Mouse (Mus musculus) neural tube, embryonic 15.5 days (tissue): ENCODE data around the gene Tcl1b4. TPM values are rescaled to one million over a fixed set of nuclear protein-coding genes. Genes with fewer than 3 reads are reported as not detected.

Experiments
- ATAC-seq: fragments of 200-750 bp; cut with Nextera tagmentation; 2 replicates; pipeline ENCODE4 v1.8.0; 2017; ENCODE audit warnings: mild to moderate bottlenecking, moderate TSS enrichment, moderate library complexity; ENCODE audit not compliant: low FRiP score
- H3K27ac ChIP-seq: fragments of 300-500 bp; sonication (generic); replicated peaks from 2 replicates; pipeline ENCODE4 v1.5.1; 2015; ENCODE audit warnings: mild to moderate bottlenecking, inconsistent platforms
- H3K27me3 ChIP-seq: fragments of 300-500 bp; sonication (generic); replicated peaks from 2 replicates; pipeline ENCODE4 v1.6.1; 2015; ENCODE audit warnings: inconsistent platforms
- H3K36me3 ChIP-seq: fragments of 300-500 bp; sonication (generic); 2 replicates; pipeline ENCODE4 v1.6.1; 2015; ENCODE audit warnings: inconsistent platforms
- H3K4me1 ChIP-seq: fragments of 300-500 bp; sonication (generic); 2 replicates; pipeline ENCODE4 v1.6.1; 2015; ENCODE audit warnings: inconsistent platforms
- H3K4me2 ChIP-seq: fragments of 300-500 bp; sonication (generic); 2 replicates; pipeline ENCODE4 v1.6.1; 2015; ENCODE audit warnings: inconsistent platforms, mild to moderate bottlenecking, moderate library complexity
- H3K4me3 ChIP-seq: fragments of 300-500 bp; sonication (generic); replicated peaks from 2 replicates; pipeline ENCODE4 v1.5.1; 2015; ENCODE audit warnings: mild to moderate bottlenecking, inconsistent platforms
- H3K9ac ChIP-seq: fragments of 300-500 bp; sonication (generic); replicated peaks from 2 replicates; pipeline ENCODE4 v1.6.1; 2015; ENCODE audit warnings: mild to moderate bottlenecking, inconsistent platforms
- H3K9me3 ChIP-seq: fragments of 300-500 bp; sonication (generic); replicated peaks from 2 replicates; pipeline ENCODE4 v1.6.1; 2016; ENCODE audit warnings: inconsistent platforms
- WGBS: fragments of 180-500 bp; shearing (Covaris S2); methylation state at CpG from one replicate; pipeline ENCODE4 v1.1.7; 2015; ENCODE audit warnings: mixed read lengths; 5-methylcytosine and 5-hydroxymethylcytosine counted together
- polyA plus RNA-seq: library from polyadenylated mRNA; unstranded; fragments of >200 nt; fragmentation: Nextera tagmentation; extraction: Ambion mirVana; gene quantifications from 2 replicates; pipeline ENCODE4 v1.2.1, GENCODE M21; 2015

Gene Tcl1b4
- polyA plus RNA-seq, 1 experiment from 2014 or later, result not detected

DNA sequence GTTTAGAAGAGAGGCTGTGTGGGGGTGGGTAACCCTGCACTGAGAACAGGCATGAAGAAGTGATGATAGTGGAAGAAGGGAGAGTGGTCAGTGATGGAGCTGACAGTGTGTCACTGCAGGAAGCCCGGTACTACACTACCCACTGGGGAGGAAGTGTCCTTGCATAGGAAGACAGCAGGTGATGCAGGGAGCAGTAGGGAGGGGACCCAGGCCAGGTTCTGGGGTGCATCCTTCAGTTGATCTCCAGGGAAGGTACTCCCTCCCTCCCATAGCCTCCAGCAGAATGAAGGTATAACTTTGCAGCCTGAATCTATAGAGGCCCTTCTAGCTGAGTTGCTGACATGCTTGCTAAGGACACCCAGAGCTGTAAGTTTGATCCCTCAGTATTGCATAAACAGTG is 5.3 kb downstream of the Tcl1b4 start:
- 78% methylated on average over 1 of the region's 1 CpGs for WGBS
- Histone ChIP-seq H3K27me3 (no peaks in the 10 kb centered on the region), H3K27ac (no peak overlapping the region), H3K4me3 (no peak overlapping the region), H3K4me2 (no peak overlapping the region), H3K9ac (no peak overlapping the region), H3K4me1 (no peaks in the 10 kb centered on the region), H3K9me3 (no peaks in the 10 kb centered on the region), H3K36me3 (no peaks in the 10 kb centered on the region)
- no peak for ATAC-seq

DNA sequence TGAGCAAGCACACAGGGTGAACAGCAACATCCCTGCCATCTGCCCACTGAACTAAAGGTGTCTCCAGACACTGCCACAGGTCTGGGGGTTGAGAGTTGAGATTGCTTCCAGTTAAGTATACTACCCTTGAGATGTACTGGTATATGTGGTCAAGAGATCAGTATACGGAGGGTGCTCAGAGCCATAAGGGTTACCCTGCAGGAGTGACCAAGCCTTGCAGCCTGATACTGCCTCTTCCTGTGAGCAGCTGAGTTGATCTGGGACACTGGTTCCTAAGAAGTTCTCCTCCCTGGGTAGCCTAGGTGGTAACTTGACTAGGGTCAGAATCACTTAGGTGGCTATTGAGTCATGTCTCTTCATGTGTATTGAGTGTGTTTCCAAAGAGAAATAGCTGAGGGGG is 6.7 kb downstream of the Tcl1b4 start:
- no peak for ATAC-seq
- no peak overlapping the region for H3K9ac ChIP-seq
- no peaks in the 10 kb centered on the region for H3K9me3 ChIP-seq
- no peaks in the 10 kb centered on the region for H3K36me3 ChIP-seq
- H3K27ac ChIP-seq, result no peak overlapping the region
- WGBS, result 94% methylated on average over 1 of the region's 1 CpGs
- H3K4me1 ChIP-seq, result no peaks in the 10 kb centered on the region
- no peak overlapping the region for H3K4me3 ChIP-seq
- no peaks in the 10 kb centered on the region for H3K27me3 ChIP-seq
- no peak overlapping the region for H3K4me2 ChIP-seq

DNA sequence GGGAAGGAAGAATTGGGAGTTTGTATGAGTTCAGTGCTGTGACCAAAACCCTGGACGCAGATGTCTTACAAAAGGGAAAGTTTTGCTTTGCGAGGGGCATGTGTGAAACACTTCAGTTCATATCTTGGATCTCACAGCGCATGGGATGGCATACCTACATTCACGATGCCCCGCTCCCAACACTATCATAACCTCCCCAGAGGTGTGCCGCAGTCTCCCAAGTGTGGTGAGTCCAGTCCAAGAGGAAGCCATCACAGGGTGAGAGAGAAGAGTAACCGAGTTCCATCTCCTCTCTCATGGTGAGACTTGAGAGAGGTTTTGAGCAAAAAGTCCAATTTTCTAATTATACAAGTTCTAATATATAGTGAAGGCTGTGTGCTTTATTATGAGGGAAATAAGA is 7.5 kb downstream of the Tcl1b4 start:
- no peaks in the 10 kb centered on the region for H3K9me3 ChIP-seq
- H3K9ac ChIP-seq, result no peak overlapping the region
- no peaks in the 10 kb centered on the region for H3K4me1 ChIP-seq
- no peaks in the 10 kb centered on the region for H3K27me3 ChIP-seq
- no peak overlapping the region for H3K27ac ChIP-seq
- H3K4me2 ChIP-seq, result no peak overlapping the region
- WGBS, result 97% methylated on average over 7 of the region's 7 CpGs
- H3K36me3 ChIP-seq, result no peaks in the 10 kb centered on the region
- no peak overlapping the region for H3K4me3 ChIP-seq
- ATAC-seq, result no peak

DNA sequence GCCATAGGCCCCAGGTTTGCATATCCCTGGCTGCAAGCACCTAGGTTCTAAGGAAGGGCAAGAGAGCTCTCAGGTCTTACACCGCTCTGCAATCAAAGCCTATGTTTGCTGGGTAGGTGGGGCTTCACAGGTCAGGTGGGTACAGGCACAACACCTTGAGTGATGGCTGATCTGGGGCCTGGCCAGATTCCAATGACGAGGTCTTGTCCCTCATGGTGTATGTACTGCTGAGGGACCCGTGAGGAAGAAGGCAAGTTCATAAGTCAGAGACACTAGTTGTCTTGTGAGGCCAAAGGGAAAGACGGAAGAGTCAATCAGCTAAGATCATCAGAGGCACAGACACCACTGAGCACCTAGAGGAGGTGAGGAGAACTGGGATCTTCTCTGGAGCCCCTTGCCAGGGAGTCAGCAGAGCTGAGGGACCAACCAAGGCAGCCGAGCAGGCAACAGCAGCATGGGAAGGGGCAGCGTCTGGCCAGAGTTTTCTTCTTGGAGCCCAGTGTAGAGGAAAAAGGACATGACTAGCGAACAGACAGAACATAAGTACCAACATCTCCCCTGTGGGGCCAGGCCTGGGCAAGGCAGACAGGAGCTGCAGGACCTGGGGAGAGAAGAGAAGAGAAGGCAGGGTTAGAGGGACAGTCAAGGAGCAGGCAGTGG is 15.5 kb downstream of the Tcl1b4 start:
- no peak for ATAC-seq
- no peaks in the 10 kb centered on the region for H3K9me3 ChIP-seq
- no peak overlapping the region for H3K9ac ChIP-seq
- no peak overlapping the region for H3K4me3 ChIP-seq
- H3K27ac ChIP-seq, result no peak overlapping the region
- no peaks in the 10 kb centered on the region for H3K4me1 ChIP-seq
- H3K27me3 ChIP-seq, result no peaks in the 10 kb centered on the region
- no peak overlapping the region for H3K4me2 ChIP-seq
- no peaks in the 10 kb centered on the region for H3K36me3 ChIP-seq
- WGBS, result 93% methylated on average over 7 of the region's 7 CpGs

DNA sequence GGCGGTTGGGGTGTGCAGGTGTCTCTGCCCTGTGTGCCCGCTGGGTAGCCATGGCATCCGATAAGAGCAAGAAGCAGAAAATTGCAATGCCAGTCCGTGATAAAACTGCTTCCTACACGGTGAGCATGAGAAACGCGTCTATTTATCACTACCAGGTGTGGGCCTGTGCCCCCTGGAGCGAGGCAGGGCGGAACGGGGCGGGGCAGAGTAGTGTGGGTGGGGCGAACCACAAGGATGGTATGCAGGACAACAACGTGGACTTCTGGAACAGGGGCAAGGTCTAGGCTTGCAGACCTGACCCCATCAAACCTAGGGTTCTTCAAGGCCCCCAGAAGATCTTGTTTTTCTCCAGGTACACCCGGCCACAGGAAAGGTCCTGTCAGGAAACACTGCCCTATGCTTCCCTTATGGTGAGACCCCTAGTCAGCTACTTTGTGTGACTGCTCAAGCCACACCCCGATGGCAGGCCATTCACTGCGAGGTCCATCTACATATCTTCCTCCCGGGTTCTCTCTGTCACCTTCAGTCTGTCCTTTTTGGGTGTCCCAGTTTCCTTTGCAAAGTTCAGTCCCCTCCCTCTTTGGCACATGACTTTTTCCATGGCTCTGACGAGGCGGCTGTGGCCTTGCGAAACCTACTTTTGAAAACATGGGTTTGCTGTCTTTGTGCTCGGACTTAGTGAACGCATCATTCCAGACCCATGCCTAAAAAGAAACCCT is 21.0 kb downstream of the Tcl1b4 start, which contains the start of gene Tcl1:
Gene Tcl1 (minus strand): TSS at position 193 of the 719 bp plus-strand sequence.
- no peak for ATAC-seq

DNA sequence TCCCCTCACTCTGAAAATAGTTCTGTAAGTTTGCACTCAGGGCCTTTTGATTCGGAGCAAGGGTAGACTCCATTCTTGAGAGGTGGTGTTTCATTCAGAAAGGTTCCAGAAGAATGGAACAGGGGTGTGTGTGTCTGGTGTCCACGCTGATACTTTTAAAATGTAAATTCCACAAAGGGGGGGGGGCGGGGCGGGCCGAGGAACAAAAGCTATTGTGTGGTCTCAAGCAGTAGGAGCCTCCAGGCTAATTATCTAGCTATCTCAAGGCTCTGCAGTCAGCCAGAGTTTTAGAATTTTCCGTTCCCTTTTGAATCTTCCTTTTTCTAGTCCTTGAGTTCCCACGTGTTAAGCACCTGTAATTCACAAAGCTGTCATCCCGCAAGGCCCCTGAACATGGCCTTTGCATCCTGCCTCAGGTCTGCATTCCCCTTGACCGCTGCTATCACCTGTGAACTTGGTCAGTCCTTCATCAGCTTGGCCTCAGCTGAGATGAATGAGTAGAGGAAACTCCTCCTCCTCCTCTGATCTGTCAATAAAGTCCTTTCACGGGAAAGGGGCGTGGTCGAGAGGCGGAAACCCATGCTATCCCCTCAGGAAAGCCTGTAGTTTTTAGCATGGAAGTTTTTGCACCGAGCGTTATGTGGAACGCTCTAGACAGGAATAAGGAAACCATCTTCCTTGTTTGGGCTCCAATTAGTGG is 23.0 kb downstream of the Tcl1b4 start:
- Histone ChIP-seq H3K9me3 (no peaks in the 10 kb centered on the region), H3K27ac (no peak overlapping the region), H3K4me1 (no peaks in the 10 kb centered on the region), H3K4me2 (no peak overlapping the region), H3K4me3 (no peak overlapping the region), H3K27me3 (no peaks in the 10 kb centered on the region), H3K36me3 (no peaks in the 10 kb centered on the region), H3K9ac (no peak overlapping the region)
- ATAC-seq, result no peak
- 41% methylated on average over 16 of the region's 16 CpGs for WGBS

More for the DNA sequence above, 21.0 kb downstream of the Tcl1b4 start, which contains the start of gene Tcl1:
- Histone ChIP-seq H3K4me1 (no peaks in the 10 kb centered on the region), H3K9me3 (no peaks in the 10 kb centered on the region), H3K9ac (no peak within 1 kb of the TSS), H3K27me3 (no peaks in the 10 kb centered on the region), H3K4me2 (no peak within 1 kb of the TSS), H3K27ac (no peak within 1 kb of the TSS), H3K36me3 (no peaks in the 10 kb centered on the region), H3K4me3 (no peak within 1 kb of the TSS)
- WGBS, result 94% methylated on average over 22 of the region's 22 CpGs

DNA sequence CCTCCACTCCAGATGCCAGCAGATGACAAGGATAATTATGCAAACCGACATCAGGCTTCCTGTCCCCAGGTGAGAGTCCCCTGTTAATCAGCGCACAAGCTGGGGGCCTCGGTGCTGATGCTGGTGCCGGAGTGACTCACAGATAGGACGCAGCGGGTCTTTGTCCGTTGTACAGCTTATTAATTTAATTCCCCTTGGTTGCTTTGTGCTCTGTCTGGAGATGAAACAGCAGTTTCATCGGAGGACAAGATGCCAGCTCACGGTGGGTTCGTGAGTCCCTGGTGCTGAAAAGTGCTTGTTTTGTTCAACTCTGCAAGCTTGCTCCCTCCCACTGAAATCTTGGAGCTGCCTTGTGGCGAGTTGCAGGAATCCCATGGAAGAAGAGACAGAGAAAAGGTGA is 32.6 kb downstream of the Tcl1b4 start:
- Histone ChIP-seq H3K27me3 (no peaks in the 10 kb centered on the region), H3K4me2 (no peak overlapping the region), H3K4me3 (no peak overlapping the region), H3K9me3 (no peaks in the 10 kb centered on the region), H3K4me1 (0 out of 2 replicates have a peak, but pooled peaks cover 3% of the 10 kb centered on the region), H3K27ac (no peak overlapping the region), H3K36me3 (no peaks in the 10 kb centered on the region), H3K9ac (no peak overlapping the region)
- WGBS, result 56% methylated on average over 11 of the region's 11 CpGs
- no peak for ATAC-seq

DNA sequence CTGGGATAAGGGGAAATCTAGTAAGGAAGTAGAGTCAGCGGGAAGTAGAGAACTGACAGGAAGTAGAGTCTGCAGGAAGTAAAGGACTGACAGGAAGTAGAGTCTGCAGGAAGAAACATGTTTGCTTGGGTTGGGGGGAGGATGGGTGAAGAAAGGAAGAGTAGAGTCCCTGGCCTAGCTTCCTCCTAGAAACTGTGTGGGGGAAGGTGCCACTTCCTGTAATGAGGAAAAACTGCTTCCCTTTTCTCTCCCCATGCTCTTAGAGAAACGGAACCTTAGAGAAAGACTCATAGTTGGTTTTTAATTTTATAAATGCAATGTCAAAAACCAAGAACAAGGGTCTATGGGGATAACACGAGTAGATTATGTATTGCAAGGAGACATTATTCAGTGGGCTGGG is 33.3 kb downstream of the Tcl1b4 start:
- Histone ChIP-seq H3K27ac (no peak overlapping the region), H3K9ac (no peak overlapping the region), H3K4me1 (0 out of 2 replicates have a peak, but pooled peaks cover 3% of the 10 kb centered on the region), H3K36me3 (no peaks in the 10 kb centered on the region), H3K4me2 (no peak overlapping the region), H3K9me3 (no peaks in the 10 kb centered on the region), H3K4me3 (no peak overlapping the region), H3K27me3 (no peaks in the 10 kb centered on the region)
- 84% methylated on average over 3 of the region's 3 CpGs for WGBS
- no peak for ATAC-seq

DNA sequence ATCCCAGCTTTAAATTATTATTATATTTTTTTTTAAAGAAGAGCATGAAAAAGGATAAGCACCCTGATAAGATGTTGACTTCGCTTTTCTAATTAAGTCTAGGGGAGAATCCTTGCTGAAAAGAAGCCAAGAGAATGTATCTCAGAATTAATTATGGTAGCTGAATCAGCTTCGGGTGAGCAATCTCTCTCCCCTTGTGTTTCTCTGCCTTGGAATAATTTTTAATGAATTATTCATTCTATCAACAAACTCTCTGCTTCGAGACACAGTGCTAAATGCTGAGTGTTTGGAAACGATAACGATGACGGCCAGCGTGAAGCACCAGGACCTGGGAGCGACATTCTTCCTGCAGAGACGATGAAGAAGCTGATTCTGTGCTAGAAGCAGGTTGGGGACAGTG is 37.3 kb downstream of the Tcl1b4 start:
- Histone ChIP-seq H3K9ac (no peak overlapping the region), H3K36me3 (no peaks in the 10 kb centered on the region), H3K27me3 (no peaks in the 10 kb centered on the region), H3K27ac (no peak overlapping the region; the same call in 1 of the 2 replicates), H3K4me1 (0 out of 2 replicates have a peak, but pooled peaks cover 3% of the 10 kb centered on the region), H3K9me3 (no peaks in the 10 kb centered on the region), H3K4me2 (no peak overlapping the region), H3K4me3 (no peak overlapping the region)
- 54% methylated on average over 9 of the region's 9 CpGs for whole genome bisulfite sequencing
- no peak for ATAC-seq

DNA sequence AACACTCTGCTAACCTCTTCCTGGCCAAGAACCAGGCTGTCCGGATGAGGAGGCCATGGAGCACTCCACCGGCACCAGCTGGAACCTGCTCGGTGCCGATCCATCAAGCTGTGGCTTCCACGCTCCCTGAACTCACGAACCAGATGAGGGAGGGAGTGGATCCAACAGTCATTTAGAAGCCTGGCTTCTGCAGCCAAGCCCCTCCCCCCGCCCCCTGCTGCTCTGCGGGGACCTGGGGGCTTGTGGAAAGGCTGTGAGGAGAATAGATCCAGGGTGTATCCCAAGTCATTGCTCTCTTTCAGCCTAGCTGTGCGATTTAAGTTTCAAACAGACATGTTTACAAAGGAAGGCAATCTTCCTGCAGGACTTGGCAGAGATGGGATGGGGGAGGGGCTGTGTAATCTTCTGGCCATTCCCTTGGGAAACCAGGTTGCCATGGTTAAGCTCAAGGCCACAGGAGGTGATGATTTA is 47.0 kb downstream of the Tcl1b4 start:
- WGBS, result 3% methylated on average over 9 of the region's 9 CpGs
- no peaks in the 10 kb centered on the region for H3K36me3 ChIP-seq
- peak overlapping the region; percentile 45 for H3K4me2 ChIP-seq
- ATAC-seq, result peak; percentile 48; the same call in 1 of the 2 replicates
- H3K27me3 ChIP-seq, result no peaks in the 10 kb centered on the region
- peak overlapping the region; percentile 20 for H3K27ac ChIP-seq
- H3K4me3 ChIP-seq, result no peak overlapping the region
- H3K9me3 ChIP-seq, result no peaks in the 10 kb centered on the region
- peaks cover 28% of the 10 kb centered on the region for H3K4me1 ChIP-seq
- H3K9ac ChIP-seq, result no peak overlapping the region

DNA sequence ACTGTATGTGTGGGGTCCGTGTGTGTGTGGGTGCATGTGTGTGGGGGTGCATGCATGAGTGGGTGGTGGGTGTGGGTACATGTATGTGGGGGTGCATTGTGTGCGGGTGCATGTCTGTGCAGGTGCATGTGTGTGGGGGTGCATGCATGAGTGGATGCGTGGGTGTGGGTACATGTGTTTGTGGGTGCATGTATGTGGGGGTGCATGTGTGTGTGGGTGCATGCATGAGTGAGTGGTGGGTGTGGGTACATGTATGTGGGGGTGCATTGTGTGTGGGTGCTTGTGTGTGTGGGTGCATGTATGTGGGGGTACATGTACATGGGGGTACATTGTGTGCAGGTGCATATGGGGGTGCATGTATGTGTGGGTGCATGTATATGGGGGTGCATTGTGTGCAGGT is 52.0 kb downstream of the Tcl1b4 start:
- no peaks in the 10 kb centered on the region for H3K27me3 ChIP-seq
- WGBS, result 97% methylated on average over 3 of the region's 3 CpGs
- ATAC-seq, result no peak

More for the DNA sequence above, 52.0 kb downstream of the Tcl1b4 start:
- Histone ChIP-seq H3K4me3 (no peak overlapping the region), H3K4me1 (peaks cover 18% of the 10 kb centered on the region), H3K9me3 (no peaks in the 10 kb centered on the region), H3K4me2 (no peak overlapping the region), H3K36me3 (no peaks in the 10 kb centered on the region), H3K27ac (no peak overlapping the region), H3K9ac (no peak overlapping the region)
